Mouse (Mus musculus) cerebellum, postnatal 36 days (tissue): ENCODE data around the gene Mus81.
"Not testable (repeated sequence)": the region's sequence is repeated elsewhere in the genome, so short reads cannot be mapped to it uniquely, and the experiment has no call there.

ENCODE experiments used
- DNase-seq, 2 experiments: peaks; one replicate each; pipeline ENCODE4 v3.0.0; 2021 to 2022; ENCODE audit warnings: mixed read lengths in 2 of 2

Mus81 gene

DNA sequence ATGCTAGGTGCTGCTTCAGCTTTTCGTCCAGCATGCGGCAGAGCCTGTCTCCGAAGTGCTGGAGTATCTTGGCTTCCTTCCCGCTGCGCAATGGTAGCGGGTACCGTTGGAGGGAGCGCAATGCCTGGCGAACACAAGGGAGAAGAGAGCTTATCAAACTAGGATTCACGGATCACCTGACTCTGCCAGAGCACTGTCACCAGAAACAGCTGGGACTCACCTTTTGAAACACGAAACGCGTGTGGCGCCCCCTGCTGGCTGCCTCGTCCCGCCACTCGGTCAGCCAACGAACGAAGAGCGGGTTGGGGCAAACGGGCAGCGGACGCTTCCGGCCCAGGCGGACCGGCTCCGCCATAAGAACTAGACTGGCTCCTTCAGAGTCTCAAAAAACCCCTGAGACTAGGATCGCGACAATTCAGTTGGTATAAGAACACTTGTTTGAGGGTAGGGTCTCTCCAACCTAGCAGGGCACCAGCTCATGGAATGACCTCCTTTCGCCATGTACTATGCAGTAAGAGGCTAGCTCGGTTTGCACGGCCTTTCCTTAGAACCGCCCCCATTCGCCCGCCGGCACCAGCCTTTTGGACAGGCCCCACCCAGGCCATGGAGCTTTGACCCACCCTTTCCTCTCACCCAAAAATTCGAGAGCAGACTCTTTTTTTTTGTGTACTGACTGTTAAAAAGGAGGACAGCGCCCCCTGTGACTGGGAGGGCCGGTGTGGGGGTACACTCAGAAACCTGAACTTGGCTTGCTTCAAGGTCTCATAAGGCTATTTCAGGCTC lies at the start of gene Mus81:
Gene Mus81, minus strand, starts transcription at position 635 of the 783 bp plus-strand sequence.
- peak; percentile 97 to 98 for DNase-seq

DNA sequence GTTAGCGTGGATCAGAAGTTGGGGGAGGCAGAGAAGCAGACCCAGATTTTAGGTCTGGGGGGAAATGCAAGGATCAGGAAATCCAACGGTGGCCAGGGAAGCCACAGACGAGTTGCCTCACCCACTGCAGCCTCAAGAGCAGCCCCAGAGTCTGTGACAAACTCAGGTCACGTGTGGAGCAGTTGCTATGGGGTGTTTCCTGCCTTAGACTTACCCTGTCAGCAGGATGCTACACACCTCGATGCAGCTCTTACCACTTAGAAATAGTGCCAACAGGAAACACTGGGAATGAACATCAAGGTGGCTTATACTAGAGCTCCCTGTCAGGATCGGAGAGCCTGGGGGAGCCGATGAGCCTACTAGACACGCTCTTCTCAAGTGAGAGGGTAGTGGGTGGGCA lies 44.3 kb upstream of the Mus81 start:
- DNase-seq, result no peak

DNA sequence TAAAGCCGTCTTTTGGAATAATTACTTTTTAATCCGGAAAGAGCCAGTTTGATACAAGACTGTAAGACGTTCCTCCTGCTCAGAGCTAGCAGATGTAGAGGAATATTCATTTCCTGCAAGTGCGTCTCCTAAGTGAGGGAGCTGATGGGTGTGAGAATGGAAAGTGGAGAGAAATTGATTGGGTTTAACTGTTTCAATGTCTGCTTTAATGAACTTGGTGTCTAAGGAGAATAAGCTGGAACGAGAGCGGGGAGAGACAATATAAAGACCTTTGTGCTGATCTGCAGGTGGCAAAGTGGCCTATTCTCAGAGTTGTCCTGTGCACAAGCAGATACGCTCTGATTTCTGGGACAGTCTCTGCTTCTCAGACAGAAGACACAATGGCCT lies 41.9 kb upstream of the Mus81 start:
- DNase-seq, result no peak

DNA sequence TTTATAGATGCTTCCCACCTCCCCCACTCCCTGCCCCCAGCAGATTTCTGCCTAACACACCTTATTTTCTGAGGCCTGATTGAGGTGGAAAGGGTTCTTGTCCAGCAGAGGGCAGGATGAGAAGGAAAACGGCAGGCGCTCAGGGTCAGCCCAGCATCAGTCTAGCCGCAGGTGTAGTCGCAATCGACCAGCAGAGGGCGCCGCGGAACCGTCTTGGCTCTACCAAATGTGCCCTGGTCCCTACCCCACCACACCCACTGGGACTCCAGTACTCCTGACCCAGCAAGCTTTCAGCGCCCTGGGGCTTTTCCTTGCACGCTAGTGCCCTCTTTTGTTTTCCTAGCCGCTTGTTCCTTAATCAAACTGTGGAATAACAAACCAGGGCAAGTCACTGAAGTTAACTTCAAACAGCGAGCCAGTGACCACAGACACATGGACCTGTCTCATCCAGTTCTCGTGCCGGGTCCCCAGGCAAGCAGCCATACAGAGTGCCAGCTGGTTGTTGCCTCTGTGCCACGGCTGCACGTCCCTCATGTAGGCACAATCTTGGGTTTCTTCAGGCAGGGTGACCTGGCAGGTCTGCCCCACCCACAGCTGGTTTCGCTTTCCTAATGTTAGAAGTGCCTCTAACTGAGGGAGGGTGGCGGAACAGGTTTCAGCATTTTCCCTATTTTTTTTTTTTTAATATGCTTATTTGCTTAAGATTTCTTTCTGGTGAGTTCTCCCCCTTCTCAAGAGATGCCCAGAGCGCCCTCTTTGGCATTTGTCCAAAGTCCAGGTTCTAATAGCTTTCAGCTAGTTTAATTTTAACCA lies 41.3 kb upstream of the Mus81 start:
- DNase-seq, result peak; percentile 98 to 99

DNA sequence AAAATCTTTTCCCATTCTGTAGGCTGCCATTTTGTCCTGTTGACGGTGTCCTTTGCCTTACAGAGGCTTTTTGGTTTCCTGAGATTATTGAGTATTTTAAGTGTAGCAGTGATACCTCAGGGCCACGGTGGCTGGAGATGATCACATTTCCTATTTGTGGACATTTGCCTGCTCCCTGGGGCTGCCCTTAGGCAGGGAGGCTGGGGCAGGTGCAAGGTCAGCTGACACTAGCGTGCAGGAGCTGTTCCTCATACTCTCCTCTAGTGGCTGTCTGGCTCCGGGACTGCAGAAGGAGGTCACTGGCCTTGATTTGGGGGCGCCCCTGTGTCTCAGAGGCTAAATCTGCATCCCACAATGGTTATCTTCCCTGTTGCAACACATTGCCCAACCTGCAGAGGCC lies 37.0 kb upstream of the Mus81 start:
- DNase-seq, result no peak

DNA sequence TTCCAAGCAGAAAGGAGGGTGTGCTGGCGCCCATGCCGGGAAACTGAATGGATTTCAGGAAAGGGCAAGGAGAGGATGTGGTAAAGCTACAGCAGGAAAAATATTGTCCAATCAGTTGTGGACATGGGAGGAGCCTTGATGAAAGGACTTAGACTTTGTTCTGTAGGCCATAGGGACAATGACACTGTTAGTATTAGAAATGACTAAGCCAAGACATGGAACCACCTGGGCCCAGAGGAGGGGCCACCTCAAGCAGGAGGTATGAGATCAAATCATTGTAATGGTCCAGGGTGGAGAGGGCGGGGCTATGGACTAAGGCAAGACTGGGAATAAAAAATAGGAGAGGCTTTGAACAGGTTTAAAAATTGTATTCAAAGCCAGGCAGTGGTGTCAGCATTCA lies 30.5 kb upstream of the Mus81 start:
- no peak for DNase-seq

DNA sequence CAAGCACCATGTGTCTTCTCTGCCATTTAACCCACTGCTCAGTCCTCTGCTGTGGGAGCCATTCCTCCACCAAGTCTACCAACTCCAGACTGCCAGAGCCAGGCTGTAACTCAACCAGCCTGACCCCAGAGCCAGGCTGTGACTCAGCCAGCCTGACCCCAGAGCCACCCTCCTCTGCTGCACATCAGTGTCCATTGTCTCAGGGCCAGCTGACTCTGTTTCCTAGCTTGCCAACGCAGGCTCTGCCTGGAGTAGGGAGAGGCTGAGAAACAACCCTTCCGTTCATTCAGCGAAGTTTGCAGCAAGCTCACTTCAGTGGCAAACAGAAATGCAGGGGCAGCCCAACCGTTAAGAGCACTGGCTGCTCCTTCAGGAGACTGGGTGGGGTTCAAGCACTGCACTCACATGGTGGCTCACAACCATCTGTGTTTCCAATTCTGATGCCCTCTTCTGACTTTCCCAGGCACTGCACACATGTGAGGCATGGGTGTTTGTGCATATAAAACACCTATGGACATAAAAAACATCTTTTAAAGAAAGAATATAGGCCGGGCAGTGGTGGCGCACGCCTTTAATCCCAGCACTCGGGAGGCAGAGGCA lies 28.8 kb upstream of the Mus81 start:
- no peak for DNase-seq

DNA sequence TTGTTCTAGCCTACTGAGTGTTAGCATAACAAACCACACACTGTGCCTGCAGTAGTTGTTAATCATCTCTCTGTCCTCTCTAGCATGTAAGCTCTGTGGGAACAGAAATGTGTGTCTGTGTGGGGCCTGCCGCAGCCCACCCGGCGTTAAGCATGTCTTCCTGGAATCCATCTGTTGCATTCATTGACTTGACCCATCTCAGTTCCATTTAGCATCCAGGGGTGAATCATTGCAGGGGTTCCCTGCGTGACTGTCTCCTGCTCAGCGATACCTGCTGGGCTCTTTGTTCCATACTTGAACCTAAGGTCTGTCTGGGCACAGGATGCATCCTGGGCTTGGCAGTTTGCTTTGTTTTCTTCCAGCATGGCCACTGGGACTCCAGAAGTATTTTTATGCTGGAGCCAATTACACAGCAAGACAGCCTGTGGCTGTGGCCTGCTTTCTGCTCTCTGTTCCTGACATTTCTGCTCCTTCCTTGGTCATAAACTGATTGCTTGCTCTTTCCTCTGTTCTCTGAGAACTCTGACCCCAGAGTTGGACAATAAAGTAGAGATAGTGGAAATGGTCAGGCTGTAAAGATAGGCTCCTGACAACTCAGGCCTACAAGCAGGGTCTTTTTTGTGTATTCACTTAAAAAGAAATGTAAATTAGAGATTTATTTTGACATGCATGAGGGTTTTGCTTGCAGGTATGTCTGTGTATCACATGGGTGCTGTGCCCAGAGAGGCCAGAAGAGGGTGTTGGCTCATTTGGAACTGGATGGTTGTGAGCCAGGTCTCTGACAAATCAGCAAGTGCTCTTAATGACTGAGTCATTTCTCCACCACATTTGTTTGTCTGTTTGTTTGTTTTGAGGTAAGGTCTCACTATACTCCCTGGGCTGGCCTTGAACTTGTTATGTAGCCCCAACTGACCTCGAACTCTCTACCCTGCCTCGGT lies 27.9 kb upstream of the Mus81 start:
- no peak for DNase-seq

DNA sequence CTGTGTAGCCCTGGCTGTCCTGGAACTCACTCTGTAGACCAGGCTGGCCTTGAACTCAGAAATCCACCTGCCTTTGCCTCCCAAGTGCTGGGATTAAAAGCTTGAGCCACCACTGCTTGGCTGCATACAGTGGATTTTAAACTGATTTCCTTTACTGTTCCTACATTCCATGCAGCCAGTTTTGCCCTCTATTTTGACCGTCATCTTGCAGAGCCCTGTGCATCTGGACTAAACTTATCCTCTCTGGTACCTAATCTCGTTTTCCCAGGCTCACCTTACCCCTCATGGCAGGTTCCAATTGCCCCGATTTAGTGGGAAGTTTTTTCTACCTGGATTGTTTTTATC lies 24.8 kb upstream of the Mus81 start:
- DNase-seq, result no peak

DNA sequence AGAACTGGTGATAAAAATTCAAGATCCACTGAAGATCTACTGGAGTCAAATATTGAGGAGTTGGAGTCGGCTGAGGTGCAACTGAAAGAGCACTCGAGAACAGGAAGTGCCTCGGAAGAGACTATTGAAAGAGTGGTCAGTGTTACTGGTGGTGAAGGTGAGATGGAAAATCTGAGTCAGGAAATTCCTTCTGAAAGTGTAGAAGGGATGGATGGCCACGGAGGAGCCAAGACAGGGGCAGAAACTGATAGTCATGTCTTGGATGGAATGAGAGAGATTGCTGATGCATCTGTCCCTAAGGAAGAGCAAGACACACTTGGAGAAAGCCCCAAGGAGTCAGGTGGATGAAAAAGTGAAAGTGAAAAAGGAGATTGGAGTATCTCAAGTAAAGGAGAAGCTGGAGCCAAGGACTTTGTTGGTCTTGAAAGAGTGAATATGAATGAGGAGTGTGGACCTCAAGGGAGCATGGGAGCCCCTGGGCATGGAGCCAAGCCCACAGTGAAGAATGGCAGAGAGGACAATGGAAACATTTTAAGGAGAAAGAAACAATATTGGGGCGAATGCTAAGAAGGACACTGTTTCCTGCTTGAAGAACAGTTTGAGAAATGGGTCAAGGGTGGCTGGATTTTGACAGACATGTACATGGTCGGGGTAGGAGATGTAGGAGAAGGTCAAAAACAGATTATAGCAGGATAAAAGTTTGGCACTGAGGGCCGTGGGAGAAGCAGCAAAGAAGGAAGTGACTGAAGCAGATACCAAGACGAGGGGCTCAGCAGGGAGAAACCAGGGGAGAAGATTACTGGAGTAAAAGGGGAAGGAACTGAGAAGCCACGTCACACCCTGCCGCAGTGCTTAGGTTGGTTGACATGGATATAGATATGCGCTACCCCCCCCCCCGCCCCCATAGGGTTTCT lies 24.1 kb upstream of the Mus81 start:
- DNase-seq, result no peak

DNA sequence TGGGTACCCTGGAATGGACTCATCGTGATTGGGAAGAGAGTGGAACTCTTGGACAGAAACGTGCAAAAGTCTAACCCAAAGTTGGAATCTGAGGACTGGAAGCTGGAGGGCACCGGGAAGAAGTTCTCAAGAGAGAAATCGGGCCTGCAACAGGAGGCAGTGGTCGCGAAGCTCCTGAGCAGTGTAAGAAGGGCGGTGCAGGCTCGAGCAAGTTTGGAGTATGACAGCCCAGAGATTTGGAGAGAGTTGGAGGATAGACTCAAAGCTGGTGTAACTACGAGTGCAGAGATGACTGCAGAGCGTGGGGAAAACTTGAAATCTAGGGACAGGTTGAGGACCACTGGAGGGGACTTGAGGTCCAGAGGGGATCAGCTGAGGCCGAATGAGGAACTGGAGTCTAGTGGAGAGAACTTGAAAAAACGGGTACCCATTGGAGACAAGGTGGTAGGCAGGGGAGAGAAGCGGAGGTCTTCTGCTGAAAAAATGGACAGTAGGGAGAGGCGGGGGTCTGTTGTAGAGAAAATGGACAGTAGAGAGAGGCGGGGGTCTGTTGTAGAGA lies 23.0 kb upstream of the Mus81 start:
- DNase-seq, result no peak

DNA sequence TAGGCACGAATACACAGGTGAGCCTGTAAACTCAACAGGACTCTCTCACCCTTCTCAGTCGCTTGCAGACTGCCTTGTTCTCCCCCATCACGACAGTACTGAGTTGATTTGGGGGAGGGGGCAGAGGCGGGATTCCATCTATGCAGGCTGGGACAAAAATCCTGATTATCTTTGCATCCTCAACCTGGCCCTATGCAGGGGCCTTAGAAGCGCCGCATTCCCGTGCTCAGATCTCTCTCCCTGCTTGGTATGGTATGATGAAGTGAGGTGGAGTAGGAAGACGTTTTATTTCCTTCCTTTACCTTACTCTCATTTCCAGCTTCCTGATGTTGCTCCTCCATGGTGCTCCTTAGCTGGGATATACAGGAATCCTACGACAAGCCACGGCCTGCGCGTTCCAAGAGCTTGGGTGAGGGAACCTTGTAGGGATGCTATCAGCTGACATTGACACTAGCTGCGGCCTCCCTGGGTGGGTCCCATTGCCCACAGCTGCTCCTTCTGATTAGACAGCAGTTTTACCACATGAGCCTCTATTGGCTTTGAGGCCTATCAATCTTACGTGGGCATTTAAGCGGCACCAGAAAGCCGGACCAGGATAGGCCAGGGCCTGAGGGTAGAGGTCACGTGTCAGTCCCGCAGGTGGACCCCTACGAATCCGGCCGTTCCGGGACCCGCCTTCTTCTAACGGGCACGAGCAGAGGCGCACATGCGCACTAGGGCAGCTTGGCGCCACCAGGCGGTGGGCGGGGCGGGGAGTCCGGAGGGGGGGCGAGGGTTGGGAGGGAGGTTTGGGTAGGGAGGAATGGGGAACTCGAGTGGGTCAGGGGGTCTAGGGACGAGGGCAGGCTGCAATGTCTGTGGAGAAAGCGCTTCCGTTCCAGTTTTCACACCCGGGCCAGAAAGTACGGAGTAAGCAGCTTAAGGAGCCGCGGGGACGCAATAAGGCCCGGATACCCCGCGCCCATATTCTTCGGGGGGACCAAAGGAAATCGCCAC lies 22.1 kb upstream of the Mus81 start, which contains the start of gene Snx32:
Gene Snx32, minus strand, starts transcription at position 508 of the 996 bp plus-strand sequence.
- DNase-seq, result peak; percentile 97 to 98

DNA sequence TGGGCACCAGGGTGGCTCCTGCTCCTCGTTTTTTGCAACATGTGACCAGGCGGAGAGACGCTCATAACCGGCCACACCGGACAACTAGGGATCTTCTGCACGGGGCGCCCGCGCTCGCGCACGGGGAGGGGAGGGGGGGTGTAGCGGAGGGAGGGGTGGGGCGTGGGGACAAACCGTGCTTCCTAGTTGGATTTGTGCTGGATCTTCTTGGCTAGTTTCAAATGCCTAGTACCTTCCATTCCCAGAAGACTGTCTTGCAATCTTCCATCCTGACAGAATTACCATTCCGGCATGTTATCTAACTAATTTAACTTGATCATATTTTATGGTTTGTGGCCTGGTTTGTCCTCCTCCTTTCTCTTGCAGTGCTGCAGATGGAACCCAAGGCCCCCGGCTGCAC lies 15.5 kb upstream of the Mus81 start, which contains the start of gene 1700020D05Rik:
Gene 1700020D05Rik, minus strand, starts transcription at position 101 of the 400 bp plus-strand sequence.
- no peak for DNase-seq

DNA sequence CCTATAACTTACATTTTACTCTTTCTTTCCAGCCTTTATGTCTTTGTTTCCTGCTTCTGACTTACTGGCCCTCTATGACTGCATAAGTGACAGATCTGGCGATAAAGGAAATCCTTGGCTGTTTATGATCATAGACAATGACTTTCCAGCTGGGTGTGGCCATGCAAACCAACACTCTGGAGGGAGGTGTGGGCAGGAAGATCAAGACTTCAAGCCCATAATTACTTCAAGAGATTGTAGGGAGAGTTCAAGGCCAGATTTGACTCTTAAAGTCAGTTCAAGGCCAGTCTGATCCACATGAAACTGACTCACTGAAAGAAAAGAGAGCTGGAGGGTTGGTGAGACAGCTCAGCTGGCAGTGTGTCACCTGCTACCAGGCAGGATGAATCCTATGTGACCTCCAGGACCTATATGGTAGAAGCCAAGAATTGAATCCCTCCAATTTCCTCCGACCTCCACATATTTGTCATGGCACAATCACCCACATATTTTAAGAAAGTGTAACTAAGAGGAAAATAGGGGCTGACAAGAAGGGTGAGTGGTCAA lies 12.2 kb upstream of the Mus81 start:
- no peak for DNase-seq

DNA sequence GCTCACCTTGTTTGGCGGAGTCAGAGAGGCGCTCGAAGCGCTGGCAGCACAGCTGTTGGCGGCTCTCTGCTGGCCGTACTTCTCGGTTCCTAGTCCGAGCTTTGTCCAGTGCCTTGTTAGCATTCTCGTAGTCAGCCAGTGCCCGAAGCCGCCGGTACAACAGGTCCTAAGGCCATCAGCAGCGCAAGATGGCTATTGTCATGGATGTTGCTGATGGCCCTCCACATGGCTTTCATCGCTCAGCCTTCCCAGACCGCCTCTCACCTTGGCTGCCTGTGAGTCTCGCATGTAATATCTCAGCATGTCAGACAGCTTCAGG lies 7.8 kb upstream of the Mus81 start:
- no peak for DNase-seq

DNA sequence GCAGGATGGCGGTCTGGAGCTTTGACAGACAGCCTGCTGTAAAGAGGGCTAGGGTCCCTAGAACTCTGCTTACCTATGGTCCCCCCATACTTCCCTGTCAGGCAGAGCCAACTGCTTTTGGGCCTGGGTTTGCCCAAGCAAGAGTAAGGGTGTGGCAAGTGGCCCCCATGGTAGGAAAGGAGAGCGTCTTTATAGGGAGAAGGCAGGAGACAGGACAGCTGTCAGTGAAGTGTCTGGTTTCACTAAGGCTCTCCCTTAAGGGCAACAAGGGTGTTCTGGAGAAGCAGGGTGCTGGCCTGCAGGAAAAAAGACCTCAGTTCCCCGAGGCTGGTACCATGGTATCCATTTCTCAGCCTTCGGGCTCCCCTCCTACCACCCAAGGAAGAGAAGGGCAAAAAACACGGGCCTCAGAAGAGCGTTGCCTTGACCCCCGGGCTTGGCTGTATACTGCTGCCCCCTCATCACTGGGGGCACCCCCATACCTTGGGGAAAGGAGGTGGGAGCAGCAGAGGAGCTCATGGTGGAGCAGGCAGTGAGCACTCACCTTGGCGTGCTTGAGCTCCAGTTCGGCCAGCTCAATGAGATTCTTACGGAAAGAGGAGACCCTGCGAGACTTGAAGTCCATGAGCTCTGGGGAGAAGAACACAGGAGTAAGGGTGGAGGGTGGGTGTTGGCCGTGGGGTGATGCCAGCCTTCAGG lies 7.3 kb upstream of the Mus81 start:
- peak in 1 of 2 experiments; percentile 2 for DNase-seq

DNA sequence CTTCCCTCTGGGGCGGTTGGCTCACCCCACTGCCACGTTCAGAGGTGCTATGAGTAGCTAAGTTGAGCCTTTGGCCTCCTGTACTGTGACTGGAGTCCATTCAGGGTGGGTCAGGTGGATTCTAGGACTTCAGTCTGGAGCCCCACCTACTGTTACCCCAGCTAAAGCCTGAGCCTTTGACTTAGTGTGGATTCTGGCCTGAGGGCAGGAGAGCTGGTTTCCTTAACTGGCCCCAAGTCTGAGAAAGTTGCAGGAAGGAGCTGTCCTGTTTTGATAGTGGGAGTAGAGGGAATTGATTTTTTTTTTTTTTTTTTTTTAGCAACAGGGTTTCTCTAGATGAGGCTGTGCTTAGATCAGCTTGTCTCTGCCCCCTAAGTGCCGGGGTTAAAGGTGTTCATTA lies 6.1 kb upstream of the Mus81 start:
- DNase-seq, result no peak

DNA sequence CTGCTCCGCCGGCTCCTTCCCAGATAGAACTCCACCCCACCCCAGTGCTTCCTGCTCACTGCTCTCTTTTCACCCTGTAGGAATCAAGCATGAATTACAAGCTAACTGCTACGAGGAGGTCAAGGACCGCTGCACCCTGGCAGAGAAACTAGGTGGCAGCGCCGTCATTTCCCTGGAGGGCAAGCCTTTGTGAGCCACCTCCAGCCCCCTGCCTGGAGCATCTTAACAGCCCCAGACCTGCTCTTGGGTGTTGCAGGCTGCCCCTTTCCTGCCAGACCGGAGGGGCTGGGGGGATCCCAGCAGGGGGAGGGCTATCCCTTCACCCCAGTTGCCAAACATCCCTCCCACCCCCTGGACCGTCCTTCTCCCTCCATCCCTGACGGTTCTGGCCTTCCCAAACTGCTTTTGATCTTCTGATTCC lies 5.1 kb upstream of the Mus81 start:
- not testable (repeated sequence) for DNase-seq

DNA sequence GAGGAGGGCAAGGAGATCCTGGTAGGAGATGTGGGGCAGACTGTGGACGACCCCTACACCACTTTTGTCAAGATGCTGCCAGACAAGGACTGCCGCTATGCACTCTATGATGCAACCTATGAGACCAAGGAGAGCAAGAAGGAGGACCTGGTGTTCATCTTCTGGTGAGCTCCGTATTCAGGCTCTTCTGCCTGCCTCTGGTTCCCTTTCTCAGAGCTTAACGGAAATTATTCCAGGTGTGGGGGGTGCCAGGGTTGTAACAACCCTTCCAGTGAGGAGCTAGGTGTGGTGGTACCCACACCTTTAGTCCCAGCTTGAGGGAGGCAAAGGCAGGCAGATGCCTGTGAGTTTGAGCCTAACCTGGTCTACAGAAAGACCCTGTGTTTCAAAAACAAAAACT lies 4.4 kb upstream of the Mus81 start:
- DNase-seq, result no peak
